ENCODE assay signal across 8 mouse cellular contexts in the genomic region with DNA sequence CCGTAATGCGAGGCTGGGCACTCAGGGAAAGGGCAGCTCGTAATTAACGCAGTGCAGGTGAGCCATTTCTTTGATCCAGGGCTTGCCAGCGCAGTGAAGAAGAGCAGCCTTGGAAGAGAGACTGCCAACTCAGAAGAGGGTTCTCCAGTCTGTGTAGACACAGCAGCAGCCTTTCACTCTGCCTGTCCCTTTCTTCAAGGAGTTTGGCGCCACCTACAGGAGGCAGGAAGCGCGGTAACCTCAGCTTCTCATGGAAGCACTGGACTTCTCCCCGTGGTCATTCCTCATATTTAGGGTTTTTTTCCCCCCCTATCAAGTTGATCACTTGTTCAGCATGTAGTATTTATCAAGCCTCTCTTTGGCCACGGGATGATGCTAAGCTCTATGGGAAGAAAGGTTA.
DNase-seq lines count a peak whose midpoint lies in the region; ATAC-seq and TF ChIP-seq lines count a peak whose summit lies in the region.

No protein-coding gene starts in this region.

- no peak for ATAC-seq in limb, embryonic 11.5 days (ENCODE audit: insufficient number of reproducible peaks, low FRiP score, low TSS enrichment, low read depth)
- ATAC-seq in midbrain, embryonic 16.5 days, result 0 out of 2 replicates have a peak, but pooled peaks have one; percentile 51

- TF ChIP-seq POLR2A in heart, adult 2 months (IDR thresholded peaks at IDR 0.05; ENCODE audit: insufficient read depth, low read depth, low read length), result no peak
- TF ChIP-seq POLR2A in kidney, adult 2 months (IDR thresholded peaks at IDR 0.05; ENCODE audit: low read depth, low read length), result no peak

- H3K4me3 ChIP-seq in heart, adult 2 months, result no peak overlapping the region
- no peak overlapping the region for H3K4me3 ChIP-seq in kidney, adult 2 months (ENCODE audit: insufficient read depth, low read depth, low read length)
- H3K4me3 ChIP-seq in limb, embryonic 11.5 days (ENCODE audit: low read depth, low read length), result no peak overlapping the region
- H3K4me3 ChIP-seq in midbrain, embryonic 16.5 days (ENCODE audit: low read depth, low read length), result no peak overlapping the region

- WGBS in heart, adult 2 months, result 22% methylated on average over 10 of the region's 10 CpGs
- 15% methylated on average over 10 of the region's 10 CpGs for WGBS in kidney, adult 2 months
- WGBS in limb, embryonic 11.5 days, result 21% methylated on average over 10 of the region's 10 CpGs
- WGBS in midbrain, embryonic 16.5 days, result 25% methylated on average over 10 of the region's 10 CpGs

- TF ChIP-seq EP300 in heart, adult 2 months (IDR thresholded peaks at IDR 0.05; ENCODE audit: insufficient read depth, low read depth, low read length), result peak; percentile 58; the same call in 1 of the 2 replicates

- DNase-seq in heart, adult 2 months, result peak; percentile 52 to 73
- no peak for DNase-seq in heart, adult 11 months
- DNase-seq in cerebellum, postnatal 25 days, result peak; percentile 81 to 90
- DNase-seq in gastrocnemius, adult 8-10 months (ENCODE audit: low spot score in 2 of 2), result peak; percentile 47 to 56
- DNase-seq in kidney, adult 2 months, result peak; percentile 72
- peak; percentile 86 for DNase-seq in limb, embryonic 11.5 days (ENCODE audit: low spot score)
- DNase-seq in spleen, postnatal 4 days (ENCODE audit: low spot score in 2 of 2), result peak; percentile 40 to 78

- no peaks in the 10 kb centered on the region for H3K9me3 ChIP-seq in limb, embryonic 11.5 days (ENCODE audit: control insufficient read depth, low read length)
- H3K9me3 ChIP-seq in midbrain, embryonic 16.5 days (replicated peaks; ENCODE audit: control insufficient read depth, low read length, poor library complexity, severe bottlenecking), result no peaks in the 10 kb centered on the region; the same call in 1 of the 2 replicates

- TF ChIP-seq CTCF in heart, adult 2 months (IDR thresholded peaks at IDR 0.05), result peak; percentile 89
- peak; percentile 97 for TF ChIP-seq CTCF in kidney, adult 2 months (conservative IDR thresholded peaks at IDR 0.05; ENCODE audit: insufficient read depth, insufficient read length, low read depth, low read length)

- no peak overlapping the region for H3K4me2 ChIP-seq in limb, embryonic 11.5 days (ENCODE audit: low read depth, severe bottlenecking)
- no peak overlapping the region for H3K4me2 ChIP-seq in midbrain, embryonic 16.5 days (ENCODE audit: low read length)

- H3K79me2 ChIP-seq in heart, adult 2 months (replicated peaks; ENCODE audit: control insufficient read depth, insufficient read depth, low read length), result no peaks in the 10 kb centered on the region

- H3K27ac ChIP-seq in heart, adult 2 months, result no peak overlapping the region
- no peak overlapping the region for H3K27ac ChIP-seq in kidney, adult 2 months (ENCODE audit: insufficient read depth, low read depth, low read length)
- H3K27ac ChIP-seq in limb, embryonic 11.5 days (replicated peaks; ENCODE audit: low read depth, low read length), result no peak overlapping the region
- H3K27ac ChIP-seq in midbrain, embryonic 16.5 days (ENCODE audit: low read length), result no peak overlapping the region; the same call in 1 of the 2 replicates

- no peak overlapping the region for H3K9ac ChIP-seq in heart, adult 2 months (ENCODE audit: low read depth, low read length)
- H3K9ac ChIP-seq in limb, embryonic 11.5 days (ENCODE audit: low read length), result no peak overlapping the region
- no peak overlapping the region for H3K9ac ChIP-seq in midbrain, embryonic 16.5 days (ENCODE audit: low read depth, low read length)

- H3K27me3 ChIP-seq in heart, adult 2 months (ENCODE audit: control insufficient read depth, insufficient read depth, low read length), result no peaks in the 10 kb centered on the region
- H3K27me3 ChIP-seq in kidney, adult 2 months (replicated peaks; ENCODE audit: control insufficient read depth, insufficient read depth, low read length), result no peaks in the 10 kb centered on the region; the same call in 1 of the 2 replicates
- H3K27me3 ChIP-seq in limb, embryonic 11.5 days (ENCODE audit: control insufficient read depth, insufficient read depth, low read length), result no peaks in the 10 kb centered on the region
- H3K27me3 ChIP-seq in midbrain, embryonic 16.5 days (ENCODE audit: control insufficient read depth, insufficient read depth, low read depth, low read length), result no peaks in the 10 kb centered on the region

- H3K36me3 ChIP-seq in heart, adult 2 months (ENCODE audit: control insufficient read depth, insufficient read depth, low read length), result no peaks in the 10 kb centered on the region
- H3K36me3 ChIP-seq in kidney, adult 2 months (ENCODE audit: control insufficient read depth, insufficient read depth, low read length), result no peaks in the 10 kb centered on the region
- H3K36me3 ChIP-seq in limb, embryonic 11.5 days (ENCODE audit: control insufficient read depth, insufficient read depth, low read length), result no peaks in the 10 kb centered on the region
- H3K36me3 ChIP-seq in midbrain, embryonic 16.5 days (ENCODE audit: control insufficient read depth, insufficient read depth, low read length), result no peaks in the 10 kb centered on the region

- intact Hi-C loops in heart, adult 2 months (cut with DNase I), result loop anchor here (1.0 to 5.0 kb wide), 4 partner anchors 376 to 1356 kb away; no protein-coding TSS in a partner anchor

- H3K4me1 ChIP-seq in heart, adult 2 months (ENCODE audit: control insufficient read depth, insufficient read depth, low read length), result no peaks in the 10 kb centered on the region
- no peaks in the 10 kb centered on the region for H3K4me1 ChIP-seq in kidney, adult 2 months (ENCODE audit: control insufficient read depth, insufficient read depth, low read length)
- no peaks in the 10 kb centered on the region for H3K4me1 ChIP-seq in limb, embryonic 11.5 days (ENCODE audit: control insufficient read depth, insufficient read depth, low read length)
- peaks cover 21% of the 10 kb centered on the region for H3K4me1 ChIP-seq in midbrain, embryonic 16.5 days (ENCODE audit: control insufficient read depth, insufficient read depth, low read length)
